ENCODE assay signal across 8 mouse cellular contexts in genomic region chr3:61364978-61365778, GRCm38 (mm10). TPM values are rescaled to one million over a fixed set of nuclear protein-coding genes. Genes with fewer than 3 reads are reported as not detected.
A peak's percentile ranks its signal among the peaks of the same experiment; 100 is the strongest.
DNase-seq lines count a peak whose midpoint lies in the region; ATAC-seq and TF ChIP-seq lines count a peak whose summit lies in the region.

No protein-coding gene starts in this region.

- H3K4me1 ChIP-seq in forebrain, embryonic 11.5 days (replicated peaks; ENCODE audit: control insufficient read depth, insufficient read depth, low read length), result no peaks in the 10 kb centered on the region
- peaks cover 10% of the 10 kb centered on the region; the same call in 1 of the 2 replicates for H3K4me1 ChIP-seq in heart, postnatal 0 days (ENCODE audit: control insufficient read depth, insufficient read depth)
- peaks cover 39% of the 10 kb centered on the region for H3K4me1 ChIP-seq in neural tube, embryonic 13.5 days (replicated peaks)

- H3K9ac ChIP-seq in forebrain, embryonic 11.5 days (ENCODE audit: low read length), result peak overlapping the region; percentile 86
- peak overlapping the region; percentile 65 for H3K9ac ChIP-seq in heart, postnatal 0 days (replicated peaks; ENCODE audit: low read depth, low read length)
- H3K9ac ChIP-seq in neural tube, embryonic 13.5 days, result peak overlapping the region; percentile 81

- no peaks in the 10 kb centered on the region for H3K27me3 ChIP-seq in forebrain, embryonic 11.5 days (ENCODE audit: control insufficient read depth, insufficient read depth, low read length)
- no peaks in the 10 kb centered on the region for H3K27me3 ChIP-seq in heart, postnatal 0 days (ENCODE audit: control insufficient read depth, insufficient read depth, low read length)
- H3K27me3 ChIP-seq in neural tube, embryonic 13.5 days, result no peaks in the 10 kb centered on the region

- H3K9me3 ChIP-seq in forebrain, embryonic 11.5 days (ENCODE audit: control insufficient read depth, low read length), result no peaks in the 10 kb centered on the region
- no peaks in the 10 kb centered on the region for H3K9me3 ChIP-seq in heart, postnatal 0 days (replicated peaks; ENCODE audit: control insufficient read depth, low read length)
- no peaks in the 10 kb centered on the region for H3K9me3 ChIP-seq in neural tube, embryonic 13.5 days

- peak; percentile 3 for ATAC-seq in forebrain, embryonic 11.5 days (replicated peaks; ENCODE audit: low FRiP score)
- no peak for ATAC-seq in heart, postnatal 0 days (ENCODE audit: insufficient read depth, low read depth)
- ATAC-seq in neural tube, embryonic 13.5 days (ENCODE audit: low read depth), result peak; percentile 19

- TF ChIP-seq EP300 in heart, postnatal 0 days (IDR thresholded peaks at IDR 0.05; ENCODE audit: low read depth), result no peak

- no peaks in the 10 kb centered on the region for H3K36me3 ChIP-seq in forebrain, embryonic 11.5 days (ENCODE audit: control insufficient read depth, insufficient read depth, low read length)
- H3K36me3 ChIP-seq in heart, postnatal 0 days (replicated peaks; ENCODE audit: control insufficient read depth, insufficient read depth, low read length), result no peaks in the 10 kb centered on the region
- no peaks in the 10 kb centered on the region for H3K36me3 ChIP-seq in neural tube, embryonic 13.5 days

- no peak for TF ChIP-seq CTCF in heart, postnatal 0 days (IDR thresholded peaks at IDR 0.05; ENCODE audit: low read depth)

- peak overlapping the region; percentile 68 for H3K27ac ChIP-seq in forebrain, embryonic 11.5 days (ENCODE audit: low read depth, low read length)
- H3K27ac ChIP-seq in heart, postnatal 0 days (ENCODE audit: low read depth), result peak overlapping the region; percentile 95
- H3K27ac ChIP-seq in neural tube, embryonic 13.5 days (replicated peaks), result peak overlapping the region; percentile 92

- peak; percentile 62 for DNase-seq in CD4-positive, CD25-positive, alpha-beta regulatory T cell, adult 2 months (ENCODE audit: low read depth, low spot score)
- DNase-seq in c-Kit-negative CD71-positive TER-119-positive erythroid progenitor cells, embryonic 14.5 days (ENCODE audit: low read depth, low spot score), result peak; percentile 20
- DNase-seq in forebrain, embryonic 11.5 days (ENCODE audit: low spot score), result peak; percentile 71
- DNase-seq in heart, postnatal 0 days (ENCODE audit: low spot score), result peak; percentile 26
- DNase-seq in kidney, postnatal 4 days, result peak; percentile 59 to 73
- DNase-seq in lung, adult 18-20 months, result peak; percentile 26 to 34
- peak; percentile 66 for DNase-seq in testis, postnatal 10 days (ENCODE audit: low spot score)

- under 1% methylated on average over 68 of the region's 68 CpGs for WGBS in forebrain, embryonic 11.5 days
- under 1% methylated on average over 67 of the region's 68 CpGs for WGBS in heart, postnatal 0 days
- WGBS in neural tube, embryonic 13.5 days, result under 1% methylated on average over 68 of the region's 68 CpGs

- peak overlapping the region; percentile 82 for H3K4me3 ChIP-seq in forebrain, embryonic 11.5 days (ENCODE audit: low read depth, low read length)
- H3K4me3 ChIP-seq in heart, postnatal 0 days (ENCODE audit: low read depth, low read length), result peak overlapping the region; percentile 81
- H3K4me3 ChIP-seq in neural tube, embryonic 13.5 days, result peak overlapping the region; percentile 83

- H3K4me2 ChIP-seq in forebrain, embryonic 11.5 days (ENCODE audit: low read depth, low read length, severe bottlenecking), result peak overlapping the region; percentile 70
- peak overlapping the region; percentile 94 for H3K4me2 ChIP-seq in heart, postnatal 0 days (ENCODE audit: low read depth, low read length)
- peak overlapping the region; percentile 95 for H3K4me2 ChIP-seq in neural tube, embryonic 13.5 days

RNA-seq across cellular contexts. Expression of gene B430305J03Rik, which starts 0.6 kb away (rescaled TPM):
- not detected in 2 replicates for polyA plus RNA-seq in forebrain, embryonic 11.5 days (2014; fragmentation: Nextera tagmentation; extraction: Ambion mirVana)
- 0.04 TPM in 1 of 2 replicates, not detected in the other for total RNA-seq in heart, postnatal 0 days (2014; rRNA removed; ENCODE audit: low replicate concordance)
- polyA plus RNA-seq in heart, postnatal 0 days (2015; fragmentation: Nextera tagmentation; extraction: Ambion mirVana), result not detected in 2 replicates
- not detected in 2 replicates for polyA plus RNA-seq in neural tube, embryonic 13.5 days (2015; fragmentation: Nextera tagmentation; extraction: Ambion mirVana)

RNA-seq across cellular contexts. Expression of gene Rap2b, which starts 3.7 kb away (rescaled TPM):
- 14.4 and 14.7 TPM in 2 replicates for polyA plus RNA-seq in forebrain, embryonic 11.5 days (2014; fragmentation: Nextera tagmentation; extraction: Ambion mirVana)
- 2.1 and 4.2 TPM in 2 replicates for total RNA-seq in heart, postnatal 0 days (2014; rRNA removed; ENCODE audit: low replicate concordance)
- 4.7 and 5.1 TPM in 2 replicates for polyA plus RNA-seq in heart, postnatal 0 days (2015; fragmentation: Nextera tagmentation; extraction: Ambion mirVana)
- 9.5 and 11.3 TPM in 2 replicates for polyA plus RNA-seq in neural tube, embryonic 13.5 days (2015; fragmentation: Nextera tagmentation; extraction: Ambion mirVana)

Comparison
In these comparisons a context has a peak if more than half of its experiments do, and no peak if none do; other contexts are left out.
1. DNase-seq: peak in every context shown above with its lines; median percentile 71 in forebrain, embryonic 11.5 days; 66 in kidney, postnatal 4 days; 66 in testis, postnatal 10 days; 62 in CD4-positive, CD25-positive, alpha-beta regulatory T cell, adult 2 months; 30 in lung, adult 18-20 months; 26 in heart, postnatal 0 days; 20 in c-Kit-negative CD71-positive TER-119-positive erythroid progenitor cells, embryonic 14.5 days.